Mouse (Mus musculus): ENCODE results near the gene Sgsm1.

The Sgsm1 gene

GRCm38 (mm10) chr5:113283726-113284125 is 26.9 kb downstream of the Sgsm1 start:
- Histone ChIP-seq H3K36me3 (ENCODE audit: control insufficient read depth, insufficient read depth, low read length, poor library complexity, severe bottlenecking) (no peaks in the 10 kb centered on the region), H3K27me3 (ENCODE audit: control insufficient read depth, insufficient read depth, low read length, poor library complexity, severe bottlenecking) (no peaks in the 10 kb centered on the region)
- peak; percentile 63 for DNase-seq (ENCODE audit: low read depth, low spot score)

DNA sequence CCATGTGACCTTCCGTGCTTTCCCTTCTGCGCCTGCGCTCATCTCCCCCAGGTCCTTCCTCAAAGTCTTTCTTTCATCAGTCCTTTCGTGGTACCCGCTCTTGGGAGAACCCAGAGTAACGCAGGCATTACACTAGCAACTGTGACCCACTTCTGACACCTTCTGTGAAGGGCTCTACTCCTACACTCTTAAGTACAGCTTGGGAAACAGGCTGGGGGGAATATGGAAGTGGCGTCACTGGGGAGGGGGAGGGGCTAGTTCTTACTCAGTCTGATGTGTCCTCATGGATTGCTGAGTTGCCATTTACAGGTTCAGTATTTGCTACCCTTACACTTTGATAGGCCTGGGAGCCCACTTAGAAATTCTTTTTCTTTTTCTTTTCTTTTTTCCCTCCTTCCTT is 29.0 kb downstream of the Sgsm1 start:
- no peaks in the 10 kb centered on the region for H3K36me3 ChIP-seq (ENCODE audit: control insufficient read depth, insufficient read depth, low read length, poor library complexity, severe bottlenecking)
- no peak for DNase-seq (ENCODE audit: low read depth, low spot score)
- H3K27me3 ChIP-seq (ENCODE audit: control insufficient read depth, insufficient read depth, low read length, poor library complexity, severe bottlenecking): no peaks in the 10 kb centered on the region

GRCm38 (mm10) chr5:113280138-113280856 is 30.3 kb downstream of the Sgsm1 start:
- Histone ChIP-seq H3K27me3 (ENCODE audit: control insufficient read depth, insufficient read depth, low read length, poor library complexity, severe bottlenecking) (no peaks in the 10 kb centered on the region), H3K36me3 (ENCODE audit: control insufficient read depth, insufficient read depth, low read length, poor library complexity, severe bottlenecking) (no peaks in the 10 kb centered on the region)
- no peak for DNase-seq (ENCODE audit: low read depth, low spot score)

GRCm38 (mm10) chr5:113275839-113276238 is 34.7 kb downstream of the Sgsm1 start:
- no peak for DNase-seq (ENCODE audit: low read depth, low spot score)
- Histone ChIP-seq H3K36me3 (ENCODE audit: control insufficient read depth, insufficient read depth, low read length, poor library complexity, severe bottlenecking) (no peaks in the 10 kb centered on the region), H3K27me3 (ENCODE audit: control insufficient read depth, insufficient read depth, low read length, poor library complexity, severe bottlenecking) (no peaks in the 10 kb centered on the region)

GRCm38 (mm10) chr5:113271207-113271811 is 39.3 kb downstream of the Sgsm1 start:
- DNase-seq (ENCODE audit: low read depth, low spot score): no peak
- H3K36me3 ChIP-seq (ENCODE audit: control insufficient read depth, insufficient read depth, low read length, poor library complexity, severe bottlenecking): no peaks in the 10 kb centered on the region

DNA sequence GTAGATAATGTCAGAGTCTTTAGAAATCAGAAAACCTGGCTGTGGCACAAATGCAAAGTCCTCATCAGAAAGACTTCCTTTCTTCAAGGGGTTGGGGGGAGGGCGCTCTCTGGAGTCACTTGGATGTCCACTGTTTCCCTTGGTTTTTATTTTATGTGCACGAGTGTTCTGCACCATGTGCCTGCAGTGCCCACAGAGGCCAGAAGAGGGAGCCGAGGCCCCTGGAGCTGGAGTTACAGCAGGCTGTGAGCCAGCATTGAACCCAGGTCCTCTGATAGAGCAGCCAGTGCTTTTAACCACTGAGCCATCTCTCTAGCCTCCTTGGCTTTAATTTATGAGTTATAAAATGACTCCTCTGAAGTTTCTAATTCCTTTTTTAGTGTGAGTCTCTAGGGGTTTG is 40.5 kb downstream of the Sgsm1 start:
- no peak for DNase-seq (ENCODE audit: low read depth, low spot score)
- no peaks in the 10 kb centered on the region for H3K27me3 ChIP-seq (ENCODE audit: control insufficient read depth, insufficient read depth, low read length, poor library complexity, severe bottlenecking)
- H3K36me3 ChIP-seq (ENCODE audit: control insufficient read depth, insufficient read depth, low read length, poor library complexity, severe bottlenecking): no peaks in the 10 kb centered on the region

More at GRCm38 (mm10) chr5:113271207-113271811, 39.3 kb downstream of the Sgsm1 start:
- H3K27me3 ChIP-seq (ENCODE audit: control insufficient read depth, insufficient read depth, low read length, poor library complexity, severe bottlenecking): no peaks in the 10 kb centered on the region

DNA sequence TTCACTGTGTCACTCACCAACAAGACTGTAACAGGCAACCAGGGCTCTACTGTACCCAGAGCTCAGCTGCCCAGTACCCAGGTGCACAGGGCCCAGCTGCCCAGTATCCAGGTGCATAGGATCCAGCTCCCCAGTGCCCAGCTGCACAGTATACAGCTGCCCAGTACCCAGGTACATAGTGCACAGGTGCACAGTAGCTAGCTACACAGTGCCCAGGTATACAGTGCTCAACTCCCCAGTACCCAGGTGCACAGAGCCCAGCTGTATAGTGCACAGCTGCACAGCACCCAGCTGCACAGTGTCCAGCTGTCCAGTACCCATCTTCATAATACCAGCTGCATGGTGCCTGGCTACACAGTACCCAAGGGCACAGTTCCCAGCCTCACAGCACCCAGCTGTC is 42.3 kb downstream of the Sgsm1 start:
- no peak for DNase-seq (ENCODE audit: low read depth, low spot score)
- H3K36me3 ChIP-seq (ENCODE audit: control insufficient read depth, insufficient read depth, low read length, poor library complexity, severe bottlenecking): no peaks in the 10 kb centered on the region
- no peaks in the 10 kb centered on the region for H3K27me3 ChIP-seq (ENCODE audit: control insufficient read depth, insufficient read depth, low read length, poor library complexity, severe bottlenecking)

DNA sequence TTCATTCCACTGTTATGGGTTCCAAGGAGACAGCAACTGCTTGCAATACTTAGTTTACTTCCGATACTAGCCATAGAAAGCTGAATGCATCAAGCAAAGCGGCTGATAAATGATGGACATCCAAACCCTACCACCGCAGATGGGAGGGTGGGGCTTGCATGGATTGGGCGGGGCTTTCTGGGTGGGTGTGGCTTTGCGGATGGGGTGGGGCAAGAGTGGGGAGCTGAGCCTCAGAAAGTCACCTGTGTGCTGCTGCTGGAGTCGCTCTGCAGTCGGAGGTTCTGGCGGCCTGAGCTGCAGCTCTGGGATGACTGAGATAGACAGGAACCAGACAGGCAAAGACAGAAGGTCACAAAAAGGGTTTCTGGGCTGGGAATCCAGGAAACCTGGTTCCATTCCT is 44.9 kb downstream of the Sgsm1 start:
- DNase-seq (ENCODE audit: low read depth, low spot score): no peak
- no peaks in the 10 kb centered on the region for H3K27me3 ChIP-seq (ENCODE audit: control insufficient read depth, insufficient read depth, low read length, poor library complexity, severe bottlenecking)
- H3K36me3 ChIP-seq (ENCODE audit: control insufficient read depth, insufficient read depth, low read length, poor library complexity, severe bottlenecking): no peaks in the 10 kb centered on the region

DNA sequence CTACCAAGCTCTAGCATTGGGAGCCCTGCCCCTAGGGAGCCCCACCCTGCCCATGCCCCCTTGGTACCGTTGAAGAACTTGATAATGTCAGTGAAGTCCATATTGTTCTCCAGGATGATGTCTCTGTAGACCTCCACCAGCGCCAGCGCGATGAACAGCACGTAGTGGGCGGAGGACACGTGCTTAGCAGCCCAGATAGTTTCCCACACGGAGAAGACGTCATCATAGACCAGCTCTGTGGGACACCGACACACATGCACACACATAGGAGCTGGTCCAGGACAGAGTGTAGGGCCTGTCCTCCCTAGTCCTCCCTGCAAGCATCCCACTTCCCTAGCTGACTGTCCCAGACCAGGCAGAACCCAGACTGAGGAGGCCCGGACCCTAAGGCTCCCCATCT is 59.8 kb downstream of the Sgsm1 start:
- DNase-seq (ENCODE audit: low read depth, low spot score): no peak
- Histone ChIP-seq H3K27me3 (ENCODE audit: control insufficient read depth, insufficient read depth, low read length, poor library complexity, severe bottlenecking) (no peaks in the 10 kb centered on the region), H3K36me3 (ENCODE audit: control insufficient read depth, insufficient read depth, low read length, poor library complexity, severe bottlenecking) (no peaks in the 10 kb centered on the region)

DNA sequence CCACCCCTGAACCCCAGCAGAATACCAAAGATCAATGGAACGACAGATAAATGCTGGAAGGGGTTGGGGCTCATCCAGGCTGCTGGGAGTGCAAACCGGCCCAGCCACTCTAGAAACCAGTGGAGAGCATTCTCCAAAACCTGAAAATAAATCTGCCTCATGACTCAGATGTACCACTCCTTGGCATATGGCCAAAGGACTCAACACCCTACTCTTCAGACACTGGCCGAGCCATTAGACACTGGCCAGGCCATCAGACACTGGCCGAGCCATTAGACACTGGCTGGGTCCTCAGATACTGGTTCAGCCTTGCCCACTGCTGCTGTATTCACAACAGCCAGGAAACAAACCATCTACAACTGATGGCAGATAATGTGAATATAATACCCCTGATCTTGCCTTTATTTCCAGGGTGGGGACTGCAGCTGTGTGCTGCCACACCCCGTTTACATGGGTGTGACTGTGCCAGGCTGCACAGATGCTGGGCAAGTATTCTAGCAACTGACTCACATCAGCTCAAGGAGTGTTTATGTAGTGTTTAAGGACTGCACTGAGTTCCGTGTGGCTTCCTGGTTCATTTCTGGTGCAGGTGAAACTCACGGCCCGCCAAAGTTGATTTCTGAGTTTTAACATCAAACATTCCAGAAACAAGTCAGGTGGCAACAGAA is 61.2 kb downstream of the Sgsm1 start:
- Histone ChIP-seq H3K36me3 (ENCODE audit: control insufficient read depth, insufficient read depth, low read length, poor library complexity, severe bottlenecking) (no peaks in the 10 kb centered on the region), H3K27me3 (ENCODE audit: control insufficient read depth, insufficient read depth, low read length, poor library complexity, severe bottlenecking) (no peaks in the 10 kb centered on the region)
- no peak for DNase-seq (ENCODE audit: low read depth, low spot score)

GRCm38 (mm10) chr5:113230196-113230595 is 80.4 kb downstream of the Sgsm1 start:
- Histone ChIP-seq H3K27me3 (ENCODE audit: control insufficient read depth, insufficient read depth, low read length, poor library complexity, severe bottlenecking) (no peaks in the 10 kb centered on the region), H3K36me3 (ENCODE audit: control insufficient read depth, insufficient read depth, low read length, poor library complexity, severe bottlenecking) (no peaks in the 10 kb centered on the region)
- no peak for DNase-seq (ENCODE audit: low read depth, low spot score)

GRCm38 (mm10) chr5:113226632-113227102 is 83.9 kb downstream of the Sgsm1 start, which contains the start of gene Tmem211:
TSS of gene Tmem211 (plus strand) at chr5:113226909.
- Histone ChIP-seq H3K27me3 (ENCODE audit: control insufficient read depth, insufficient read depth, low read length, poor library complexity, severe bottlenecking) (no peaks in the 10 kb centered on the region), H3K36me3 (ENCODE audit: control insufficient read depth, insufficient read depth, low read length, poor library complexity, severe bottlenecking) (no peaks in the 10 kb centered on the region)
- DNase-seq (ENCODE audit: low read depth, low spot score): peak; percentile 62

DNA sequence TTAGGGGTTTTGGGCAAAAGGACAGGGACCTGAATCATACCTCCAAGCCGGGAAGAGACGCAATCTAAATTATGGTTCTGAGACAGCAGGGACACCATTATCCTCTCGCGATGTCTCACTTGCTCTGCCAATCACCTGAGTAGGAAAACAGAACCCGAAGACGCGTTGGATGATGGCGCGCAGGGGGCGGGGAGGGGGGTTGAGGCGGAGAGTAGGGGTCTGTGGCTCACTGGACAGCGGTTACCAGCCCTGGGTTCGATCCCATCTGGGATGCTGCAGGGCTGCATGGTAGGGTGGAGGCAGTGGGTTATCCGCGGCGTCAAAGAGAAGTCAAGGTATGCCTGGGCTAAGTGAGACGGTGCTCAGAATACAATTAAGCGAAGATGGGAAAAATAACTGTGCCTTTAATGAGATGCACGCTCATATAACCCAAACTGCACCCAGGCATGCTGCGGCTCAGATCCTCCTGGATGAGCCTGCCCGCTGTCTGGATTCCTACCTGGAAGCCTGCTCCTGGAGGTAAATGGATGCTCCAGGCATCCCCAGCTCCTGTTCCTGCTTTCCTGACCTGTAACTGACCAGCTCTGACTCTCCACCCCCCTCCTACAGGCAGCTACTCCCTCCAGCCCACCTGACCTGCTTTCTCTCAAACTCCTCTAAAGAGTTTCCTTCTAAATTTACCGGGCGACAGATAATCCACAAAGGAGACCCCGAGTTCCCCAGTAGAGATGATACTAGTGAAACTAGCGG is 84.7 kb downstream of the Sgsm1 start:
- DNase-seq (ENCODE audit: low read depth, low spot score): no peak
- Histone ChIP-seq H3K36me3 (ENCODE audit: control insufficient read depth, insufficient read depth, low read length, poor library complexity, severe bottlenecking) (no peaks in the 10 kb centered on the region), H3K27me3 (ENCODE audit: control insufficient read depth, insufficient read depth, low read length, poor library complexity, severe bottlenecking) (no peaks in the 10 kb centered on the region)

GRCm38 (mm10) chr5:113225271-113225670 is 85.3 kb downstream of the Sgsm1 start:
- H3K36me3 ChIP-seq (ENCODE audit: control insufficient read depth, insufficient read depth, low read length, poor library complexity, severe bottlenecking): no peaks in the 10 kb centered on the region

DNA sequence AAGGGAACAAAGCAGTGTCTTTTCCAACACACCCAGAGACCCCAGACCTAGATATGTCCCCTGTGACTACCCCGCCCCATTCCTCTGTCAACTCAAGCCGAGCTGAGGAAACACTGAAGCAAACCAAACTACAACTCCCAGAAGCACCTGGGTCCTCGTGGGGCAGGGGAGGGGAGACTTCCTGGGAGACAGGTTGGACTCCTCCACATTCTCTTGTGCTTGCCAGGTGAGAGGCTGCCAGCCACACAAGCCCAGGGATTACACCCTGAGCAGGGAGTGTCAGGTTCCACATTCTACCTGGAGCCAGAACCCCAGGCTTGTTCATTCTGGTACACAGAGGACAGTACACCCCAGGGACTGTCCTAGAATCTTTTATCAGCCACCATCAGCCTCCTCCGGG is 86.7 kb downstream of the Sgsm1 start:
- Histone ChIP-seq H3K36me3 (ENCODE audit: control insufficient read depth, insufficient read depth, low read length, poor library complexity, severe bottlenecking) (no peaks in the 10 kb centered on the region), H3K27me3 (ENCODE audit: control insufficient read depth, insufficient read depth, low read length, poor library complexity, severe bottlenecking) (no peaks in the 10 kb centered on the region)
- no peak for DNase-seq (ENCODE audit: low read depth, low spot score)

More at GRCm38 (mm10) chr5:113225271-113225670, 85.3 kb downstream of the Sgsm1 start:
- no peak for DNase-seq (ENCODE audit: low read depth, low spot score)
- no peaks in the 10 kb centered on the region for H3K27me3 ChIP-seq (ENCODE audit: control insufficient read depth, insufficient read depth, low read length, poor library complexity, severe bottlenecking)
